Mouse (Mus musculus): ENCODE measurements at regions not wholly inside any gene's neighbourhood (a gene's known extent, or its start where the extent isn't known, plus 50 kb on each side); places are given as distances from the start of the nearest gene placed in this dataset.

- Histone ChIP-seq H3K36me3 (no peaks in the 10 kb centered on the region), H3K4me1 (no peaks in the 10 kb centered on the region), H3K9ac (no peak overlapping the region), H3K27ac (no peak overlapping the region), H3K4me3 (no peak overlapping the region), H3K9me3 (replicated peaks) (no peaks in the 10 kb centered on the region), H3K27me3 (replicated peaks) (no peaks in the 10 kb centered on the region), H3K4me2 (no peak overlapping the region)
- WGBS (ENCODE audit: insufficient replicate concordance), result 72% methylated on average over 5 of the region's 5 CpGs
- no peak for ATAC-seq
Measured at GRCm38 (mm10) chr3:58172096-58172495, 242.4 kb upstream of the Tsc22d2 start.

- Histone ChIP-seq H3K27me3 (replicated peaks) (no peaks in the 10 kb centered on the region), H3K9ac (no peak overlapping the region), H3K9me3 (replicated peaks) (no peaks in the 10 kb centered on the region), H3K36me3 (no peaks in the 10 kb centered on the region), H3K27ac (no peak overlapping the region), H3K4me2 (no peak overlapping the region), H3K4me3 (no peak overlapping the region), H3K4me1 (no peaks in the 10 kb centered on the region)
- WGBS (ENCODE audit: insufficient replicate concordance), result 33% methylated on average over 1 of the region's 1 CpGs
- ATAC-seq, result no peak
Measured at GRCm38 (mm10) chr3:58173821-58174220, 240.7 kb upstream of the Tsc22d2 start.

DNA sequence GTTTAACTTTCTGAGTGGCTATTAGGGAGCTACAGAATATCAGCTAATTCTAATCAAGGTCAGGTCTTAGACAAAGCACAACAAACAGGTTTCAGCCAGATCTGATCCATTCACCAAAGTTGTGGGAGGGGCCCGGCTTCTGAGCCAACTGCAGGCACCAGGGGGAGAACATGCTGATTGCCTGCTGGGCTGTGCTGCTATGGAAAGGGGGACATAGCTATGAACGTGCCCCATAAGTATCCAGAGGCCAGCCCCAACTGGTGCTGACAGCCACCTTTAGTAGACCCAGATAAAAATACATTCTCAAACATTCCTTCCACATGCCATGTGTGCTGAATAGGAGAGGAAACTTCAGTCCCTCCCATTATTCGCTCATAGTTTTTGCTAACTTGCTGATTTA lies 232.8 kb upstream of the Tsc22d2 start:
- Histone ChIP-seq H3K9ac (no peak overlapping the region), H3K27me3 (replicated peaks) (no peaks in the 10 kb centered on the region), H3K36me3 (no peaks in the 10 kb centered on the region), H3K9me3 (replicated peaks) (no peaks in the 10 kb centered on the region), H3K4me2 (no peak overlapping the region), H3K4me1 (no peaks in the 10 kb centered on the region), H3K27ac (no peak overlapping the region), H3K4me3 (no peak overlapping the region)
- 49% methylated on average over 3 of the region's 3 CpGs for WGBS (ENCODE audit: insufficient replicate concordance)
- ATAC-seq, result no peak

DNA sequence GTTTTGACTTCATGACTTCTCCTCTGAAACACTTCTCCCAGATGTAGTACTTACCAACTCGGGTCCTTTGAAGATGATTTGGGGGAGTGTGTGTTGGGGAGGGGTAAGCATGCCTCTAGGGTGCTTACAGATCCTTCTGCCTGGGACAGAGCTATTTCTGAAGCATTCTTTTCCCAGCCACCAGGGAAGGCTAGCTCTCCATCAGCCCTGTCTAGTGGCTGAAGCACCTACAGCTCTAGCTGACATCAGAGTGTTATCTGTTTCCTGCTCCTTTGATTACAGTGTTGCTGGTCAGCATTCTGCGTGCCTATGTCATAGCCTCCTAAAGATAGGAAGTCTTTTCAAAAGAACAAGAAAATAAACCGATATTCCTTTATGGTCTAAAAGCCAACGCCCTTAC lies 232.2 kb upstream of the Tsc22d2 start:
- no peaks in the 10 kb centered on the region for H3K27me3 ChIP-seq (replicated peaks)
- H3K4me2 ChIP-seq, result no peak overlapping the region
- H3K9me3 ChIP-seq (replicated peaks), result no peaks in the 10 kb centered on the region
- H3K9ac ChIP-seq, result no peak overlapping the region
- H3K36me3 ChIP-seq, result no peaks in the 10 kb centered on the region
- no peak for ATAC-seq
- no peak overlapping the region for H3K4me3 ChIP-seq
- H3K27ac ChIP-seq, result no peak overlapping the region
- H3K4me1 ChIP-seq, result no peaks in the 10 kb centered on the region
- 32% methylated on average over 4 of the region's 4 CpGs for WGBS (ENCODE audit: insufficient replicate concordance)

DNA sequence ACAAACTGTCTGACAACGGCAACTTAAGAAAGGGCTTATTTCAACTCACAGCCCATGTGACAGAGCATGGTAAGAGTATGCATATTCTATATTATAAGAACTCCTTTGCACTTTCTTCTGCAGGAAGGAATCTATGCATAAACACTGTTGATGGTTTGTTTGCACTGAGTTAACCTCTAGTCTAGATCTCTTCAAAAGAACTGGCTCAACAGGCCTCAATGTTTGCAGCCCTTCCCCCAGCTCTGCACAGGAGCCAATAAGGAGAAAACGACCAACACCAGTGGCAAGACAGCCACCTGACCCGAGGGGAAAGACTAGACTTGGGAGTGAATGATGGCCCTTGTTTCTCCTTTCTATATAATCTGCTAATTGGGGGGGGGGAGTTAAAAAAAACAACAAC lies 231.2 kb upstream of the Tsc22d2 start:
- H3K27me3 ChIP-seq (replicated peaks), result no peaks in the 10 kb centered on the region
- 44% methylated on average over 3 of the region's 3 CpGs for WGBS (ENCODE audit: insufficient replicate concordance)
- H3K27ac ChIP-seq, result no peak overlapping the region
- H3K4me2 ChIP-seq, result no peak overlapping the region
- no peak overlapping the region for H3K9ac ChIP-seq
- ATAC-seq, result no peak
- no peak overlapping the region for H3K4me3 ChIP-seq
- H3K9me3 ChIP-seq (replicated peaks), result no peaks in the 10 kb centered on the region
- no peaks in the 10 kb centered on the region for H3K4me1 ChIP-seq
- H3K36me3 ChIP-seq, result no peaks in the 10 kb centered on the region

DNA sequence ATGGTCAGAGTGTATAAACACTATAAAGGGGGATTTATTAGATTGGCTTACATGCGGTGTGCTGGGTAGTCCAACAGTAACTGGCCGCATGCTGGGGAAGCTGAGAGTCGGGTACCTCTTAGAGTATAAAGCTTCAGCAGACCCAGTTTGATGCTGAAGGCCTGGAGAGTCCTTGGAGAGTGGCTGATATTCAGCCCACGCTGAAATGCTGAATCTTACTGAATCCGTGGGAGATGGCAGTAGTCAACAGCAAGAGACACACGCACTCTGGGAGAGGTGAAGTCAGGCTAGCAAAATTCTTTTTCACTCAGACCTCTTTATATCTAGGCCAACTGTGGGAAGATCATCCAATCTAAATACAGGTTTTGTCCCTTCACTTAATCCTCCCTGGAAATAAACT lies 214.1 kb upstream of the Tsc22d2 start:
- H3K36me3 ChIP-seq, result no peaks in the 10 kb centered on the region
- H3K27ac ChIP-seq, result no peak overlapping the region
- no peak overlapping the region for H3K4me3 ChIP-seq
- H3K4me1 ChIP-seq, result no peaks in the 10 kb centered on the region
- H3K4me2 ChIP-seq, result no peak overlapping the region
- 76% methylated on average over 6 of the region's 6 CpGs for WGBS (ENCODE audit: insufficient replicate concordance)
- no peaks in the 10 kb centered on the region for H3K9me3 ChIP-seq (replicated peaks)
- no peaks in the 10 kb centered on the region for H3K27me3 ChIP-seq (replicated peaks)
- no peak overlapping the region for H3K9ac ChIP-seq
- no peak for ATAC-seq

DNA sequence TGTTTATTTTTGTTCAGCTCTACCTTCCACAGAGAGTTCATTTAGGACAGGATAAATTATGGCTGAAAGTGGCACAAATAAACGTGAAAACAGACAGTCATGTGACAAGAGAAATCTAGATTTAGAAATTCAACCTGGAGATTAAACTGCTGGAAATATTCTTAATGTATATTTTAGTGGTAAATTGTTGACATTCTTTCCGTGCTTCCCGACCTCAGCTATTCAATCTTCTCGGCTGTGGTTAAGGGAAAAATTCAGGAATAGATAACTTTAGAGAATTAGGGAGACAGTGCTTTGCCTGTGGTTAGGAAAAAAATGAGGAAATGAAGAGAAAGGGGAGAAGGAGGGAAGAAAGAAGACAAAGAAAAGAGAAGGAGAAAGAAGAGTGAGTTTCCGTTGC lies 211.7 kb upstream of the Tsc22d2 start:
- Histone ChIP-seq H3K4me2 (no peak overlapping the region), H3K27me3 (replicated peaks) (no peaks in the 10 kb centered on the region), H3K27ac (no peak overlapping the region), H3K36me3 (no peaks in the 10 kb centered on the region), H3K9ac (no peak overlapping the region), H3K4me3 (no peak overlapping the region), H3K4me1 (no peaks in the 10 kb centered on the region), H3K9me3 (replicated peaks) (no peaks in the 10 kb centered on the region)
- WGBS (ENCODE audit: insufficient replicate concordance), result 42% methylated on average over 5 of the region's 5 CpGs
- no peak for ATAC-seq

DNA sequence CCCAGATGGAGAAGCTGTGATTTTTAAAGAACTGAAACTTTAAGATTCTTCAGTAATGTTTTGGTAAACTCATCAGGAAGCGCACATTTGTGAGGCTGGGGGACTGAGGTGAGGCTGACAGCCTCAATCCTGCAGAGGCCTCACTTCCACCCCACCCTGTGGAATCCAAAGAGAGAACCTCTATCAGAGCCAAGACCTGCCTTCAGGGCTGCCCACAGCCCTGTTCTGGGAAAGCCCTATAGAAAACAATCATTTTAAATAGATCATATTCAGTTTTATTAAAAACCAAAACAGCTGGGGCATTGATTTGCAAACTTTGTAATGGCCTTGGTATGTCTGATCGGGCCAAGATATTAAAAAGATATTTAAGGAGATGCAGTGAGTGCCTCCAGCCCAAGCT lies 210.7 kb upstream of the Tsc22d2 start:
- no peaks in the 10 kb centered on the region for H3K4me1 ChIP-seq
- H3K27me3 ChIP-seq (replicated peaks), result no peaks in the 10 kb centered on the region
- no peak overlapping the region for H3K4me2 ChIP-seq
- no peak overlapping the region for H3K27ac ChIP-seq
- no peak overlapping the region for H3K9ac ChIP-seq
- no peaks in the 10 kb centered on the region for H3K9me3 ChIP-seq (replicated peaks)
- H3K36me3 ChIP-seq, result no peaks in the 10 kb centered on the region
- H3K4me3 ChIP-seq, result no peak overlapping the region
- ATAC-seq, result no peak
- WGBS (ENCODE audit: insufficient replicate concordance), result 61% methylated on average over 2 of the region's 2 CpGs

DNA sequence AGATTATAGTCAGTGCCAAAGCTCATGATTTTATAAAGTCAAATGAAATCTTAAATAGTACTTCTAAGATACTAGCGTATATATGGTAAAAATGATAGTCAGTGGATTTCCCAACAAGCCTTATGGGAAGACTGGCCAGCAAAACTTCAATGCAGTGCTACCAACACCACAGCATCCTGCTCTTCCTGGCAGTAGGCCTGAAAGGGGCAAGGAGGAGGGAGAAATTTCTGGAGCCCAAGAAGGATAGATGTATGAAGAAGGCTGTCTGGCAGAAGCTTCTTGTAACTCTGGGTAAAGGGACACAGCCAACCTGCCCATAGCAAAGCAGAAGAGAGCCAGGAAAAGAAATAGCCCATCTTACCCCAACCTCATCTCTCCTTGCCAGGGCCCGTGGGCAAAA lies 209.0 kb upstream of the Tsc22d2 start:
- WGBS (ENCODE audit: insufficient replicate concordance), result 65% methylated on average over 2 of the region's 2 CpGs
- H3K4me3 ChIP-seq, result no peak overlapping the region
- H3K36me3 ChIP-seq, result no peaks in the 10 kb centered on the region
- H3K27ac ChIP-seq, result no peak overlapping the region
- no peaks in the 10 kb centered on the region for H3K4me1 ChIP-seq
- ATAC-seq, result no peak
- no peaks in the 10 kb centered on the region for H3K9me3 ChIP-seq (replicated peaks)
- H3K9ac ChIP-seq, result no peak overlapping the region
- H3K27me3 ChIP-seq (replicated peaks), result no peaks in the 10 kb centered on the region
- H3K4me2 ChIP-seq, result no peak overlapping the region

DNA sequence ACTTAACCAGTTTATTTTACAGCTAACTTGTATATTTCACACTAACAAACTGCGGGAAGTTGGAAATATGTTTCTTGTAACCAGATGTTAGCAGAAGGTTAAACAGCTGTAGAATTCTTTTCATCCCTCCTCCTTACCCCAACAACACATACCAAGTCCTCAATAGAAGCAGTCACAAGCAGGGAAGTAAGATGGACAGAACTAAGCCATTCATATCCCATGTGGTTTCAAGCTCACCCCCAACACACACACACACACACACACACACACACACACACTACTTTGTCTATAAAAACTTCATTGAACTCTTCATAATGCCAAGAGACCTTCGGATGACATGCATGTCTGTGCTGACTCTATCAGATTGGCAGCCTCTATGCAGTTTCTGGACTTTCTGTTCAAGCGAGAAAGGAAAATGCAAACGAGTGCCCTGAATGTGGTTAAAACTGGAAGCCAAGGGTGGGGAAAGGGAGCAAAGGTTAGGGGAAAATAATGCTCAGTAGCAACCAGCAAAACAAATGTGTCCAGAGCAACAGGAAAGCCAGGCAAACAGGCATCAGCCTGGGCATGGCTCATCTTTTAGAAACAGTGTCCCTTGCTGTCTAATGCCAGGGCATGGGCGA lies 207.6 kb upstream of the Tsc22d2 start:
- H3K9ac ChIP-seq, result no peak overlapping the region
- H3K4me1 ChIP-seq, result no peaks in the 10 kb centered on the region
- H3K27ac ChIP-seq, result no peak overlapping the region
- no peaks in the 10 kb centered on the region for H3K36me3 ChIP-seq
- no peaks in the 10 kb centered on the region for H3K9me3 ChIP-seq (replicated peaks)
- H3K27me3 ChIP-seq (replicated peaks), result no peaks in the 10 kb centered on the region
- 61% methylated on average over 5 of the region's 5 CpGs for WGBS (ENCODE audit: insufficient replicate concordance)
- no peak overlapping the region for H3K4me3 ChIP-seq
- ATAC-seq, result no peak
- no peak overlapping the region for H3K4me2 ChIP-seq

GRCm38 (mm10) chr3:58211016-58211415 lies 203.5 kb upstream of the Tsc22d2 start:
- H3K27ac ChIP-seq, result no peak overlapping the region
- no peaks in the 10 kb centered on the region for H3K36me3 ChIP-seq
- no peak overlapping the region for H3K9ac ChIP-seq
- no peak for ATAC-seq
- WGBS (ENCODE audit: insufficient replicate concordance), result 58% methylated on average over 3 of the region's 3 CpGs
- H3K27me3 ChIP-seq (replicated peaks), result no peaks in the 10 kb centered on the region
- H3K4me3 ChIP-seq, result no peak overlapping the region
- no peaks in the 10 kb centered on the region for H3K9me3 ChIP-seq (replicated peaks)
- no peaks in the 10 kb centered on the region for H3K4me1 ChIP-seq
- no peak overlapping the region for H3K4me2 ChIP-seq

DNA sequence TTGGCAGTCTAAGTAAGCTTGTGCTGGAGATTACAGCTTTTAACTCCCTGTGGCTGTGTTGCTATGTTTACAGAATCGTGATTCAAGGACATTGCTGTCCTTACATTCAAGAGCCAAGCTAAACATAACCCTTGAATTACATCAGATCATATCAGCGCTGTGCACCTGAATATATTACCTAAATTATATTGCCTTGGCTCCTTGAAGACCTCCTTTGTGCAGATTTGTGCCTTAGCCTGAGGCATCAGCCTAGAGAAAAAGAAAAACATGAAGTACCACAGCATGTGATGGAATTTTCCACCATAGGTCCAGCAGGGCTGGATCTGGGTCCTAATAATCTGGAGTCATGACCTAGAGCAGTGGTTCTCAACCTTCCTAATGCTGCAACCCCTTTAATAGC lies 189.8 kb upstream of the Tsc22d2 start:
- Histone ChIP-seq H3K27me3 (replicated peaks) (no peaks in the 10 kb centered on the region), H3K9ac (no peak overlapping the region), H3K4me1 (no peaks in the 10 kb centered on the region), H3K27ac (no peak overlapping the region), H3K4me2 (no peak overlapping the region), H3K9me3 (replicated peaks) (no peaks in the 10 kb centered on the region), H3K36me3 (no peaks in the 10 kb centered on the region), H3K4me3 (no peak overlapping the region)
- ATAC-seq, result no peak
- 57% methylated on average over 2 of the region's 2 CpGs for WGBS (ENCODE audit: insufficient replicate concordance)
